Mouse (Mus musculus): Measurements from ENCODE around the gene Fanci.

- TF ChIP-seq CTCF (IDR thresholded peaks at IDR 0.05; ENCODE audit: control insufficient read depth, insufficient read depth, insufficient replicate concordance, low read depth, low read length) (no peak), POLR2A (IDR thresholded peaks at IDR 0.05; ENCODE audit: control insufficient read depth, low read depth, low read length) (no peak)
Measured at GRCm38 (mm10) chr7:79400296-79400695, 8.6 kb downstream of the Fanci start.
